Mouse (Mus musculus): Measurements from ENCODE around the gene Foxk1.

- TF ChIP-seq CTCF (IDR thresholded peaks at IDR 0.05; ENCODE audit: low read depth, low read length) (no peak), POLR2A (IDR thresholded peaks at IDR 0.05; ENCODE audit: extremely low read depth, insufficient read depth, low read length) (no peak)
These were observed 46.2 kb upstream of the Foxk1 start for GRCm38 (mm10) chr5:142355144-142355543.

Measured in liver, adult 2 months (tissue).